Mouse (Mus musculus) small intestine, adult 2 months (tissue): Measurements from ENCODE around the gene Gm2897.
"Not testable (repeated sequence)": the region's sequence is repeated elsewhere in the genome, so short reads cannot be mapped to it uniquely, and the experiment has no call there.

ENCODE experiments used
- CTCF ChIP-seq: fragments of 200-500 bp; IDR thresholded peaks from 2 replicates; pipeline ENCODE4 v1.5.1; 2012; ENCODE audit warnings: low read depth, mild to moderate bottlenecking, control low read depth, inconsistent platforms, low read length, moderate library complexity, mixed read lengths; ENCODE audit not compliant: insufficient replicate concordance, insufficient read length; ENCODE audit errors: extremely low read depth
- POLR2A ChIP-seq: fragments of 200-500 bp; IDR thresholded peaks from 2 replicates; pipeline ENCODE4 v1.6.1; 2012; ENCODE audit warnings: low read depth, mild to moderate bottlenecking, control low read depth, inconsistent platforms, low read length, moderate library complexity

DNA sequence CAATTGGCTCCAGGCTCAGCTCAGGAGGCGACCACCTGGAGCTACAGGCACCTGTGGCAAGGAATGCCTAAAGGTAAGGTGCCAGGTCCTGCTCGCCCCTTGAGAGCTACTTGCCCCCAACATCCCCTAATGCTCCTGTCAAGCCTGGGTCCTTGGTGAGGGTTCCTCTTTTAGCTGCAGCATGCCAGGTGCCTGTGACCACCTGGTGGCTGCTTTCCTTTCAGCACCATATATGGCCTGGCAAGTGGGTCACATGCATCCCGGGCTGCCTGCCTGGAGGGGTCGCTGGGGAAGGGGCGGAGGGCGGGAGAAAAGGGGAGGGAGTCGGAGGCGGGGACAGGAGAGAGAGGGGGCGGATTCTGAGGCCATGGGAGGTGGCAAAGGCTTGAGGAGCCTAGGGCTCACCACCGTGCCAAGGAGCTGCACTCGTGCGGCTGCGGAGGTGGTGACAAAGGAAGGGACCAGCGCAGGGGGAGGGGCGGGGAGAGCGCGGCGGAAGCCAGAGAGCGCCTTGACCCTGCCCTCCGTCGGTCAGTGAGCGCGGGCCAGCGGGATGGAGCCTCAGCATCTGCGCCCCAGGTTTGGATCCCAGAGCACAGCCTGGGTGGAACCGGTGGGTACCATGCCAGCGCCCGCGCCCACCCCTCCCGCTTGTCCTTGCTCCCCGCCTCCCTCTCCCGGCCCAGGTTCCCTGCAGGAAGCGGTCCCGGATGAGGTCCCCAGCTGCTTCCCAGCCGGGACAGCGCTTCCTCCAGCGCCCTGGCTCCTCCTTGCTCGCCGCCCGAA lies at the start of gene Gm2897:
- not testable (repeated sequence) for TF ChIP-seq CTCF, POLR2A
